Mouse (Mus musculus): ENCODE results near the gene Cebpg. TPM values are rescaled to one million over a fixed set of nuclear protein-coding genes. Genes with fewer than 3 reads are reported as not detected.
A peak's percentile ranks its signal among the peaks of the same experiment; 100 is the strongest.

Gene Cebpg
- polyA plus RNA-seq, 1 experiment from 2014 or later: 36.3 TPM

DNA sequence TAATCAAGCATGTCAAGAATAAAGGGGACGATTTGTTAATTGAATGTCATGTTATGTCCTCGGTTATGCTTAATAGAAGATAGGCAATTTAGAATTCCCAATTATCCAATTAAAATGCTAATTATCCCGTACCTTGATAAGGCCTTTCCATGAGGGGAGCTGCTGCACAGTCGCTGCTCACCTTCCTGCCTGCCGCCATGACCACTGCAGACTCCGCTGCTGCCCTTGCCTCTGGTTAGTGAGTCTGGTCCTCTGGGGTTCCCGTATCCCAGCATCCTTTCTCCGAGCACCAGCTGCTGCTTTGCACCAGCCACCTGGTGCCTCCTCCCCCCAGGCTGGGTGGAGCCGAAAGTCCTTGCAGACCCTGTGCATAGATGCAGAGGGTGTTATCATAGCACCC lies 43.1 kb downstream of the Cebpg start:
- 75% methylated on average over 9 of the region's 9 CpGs for WGBS
- no peaks in the 10 kb centered on the region for H3K4me1 ChIP-seq (ENCODE audit: control insufficient read depth, insufficient read depth, low read length)
- no peaks in the 10 kb centered on the region for H3K36me3 ChIP-seq (replicated peaks; ENCODE audit: control insufficient read depth, insufficient read depth, low read depth, low read length)
- H3K27me3 ChIP-seq (ENCODE audit: control insufficient read depth, insufficient read depth, low read length): no peaks in the 10 kb centered on the region
- H3K9ac ChIP-seq (replicated peaks; ENCODE audit: low read length): no peak overlapping the region
- no peaks in the 10 kb centered on the region for H3K9me3 ChIP-seq (replicated peaks; ENCODE audit: control insufficient read depth, low read length)
- no peak overlapping the region for H3K4me3 ChIP-seq (ENCODE audit: low read depth, low read length)
- H3K4me2 ChIP-seq (ENCODE audit: low read depth, low read length): no peak overlapping the region
- ATAC-seq (replicated peaks; ENCODE audit: insufficient number of reproducible peaks, low FRiP score, low TSS enrichment, low read depth) (no peak), DNase-seq (ENCODE audit: low spot score) (no peak)
- H3K27ac ChIP-seq (replicated peaks; ENCODE audit: low read depth, low read length): no peak overlapping the region

DNA sequence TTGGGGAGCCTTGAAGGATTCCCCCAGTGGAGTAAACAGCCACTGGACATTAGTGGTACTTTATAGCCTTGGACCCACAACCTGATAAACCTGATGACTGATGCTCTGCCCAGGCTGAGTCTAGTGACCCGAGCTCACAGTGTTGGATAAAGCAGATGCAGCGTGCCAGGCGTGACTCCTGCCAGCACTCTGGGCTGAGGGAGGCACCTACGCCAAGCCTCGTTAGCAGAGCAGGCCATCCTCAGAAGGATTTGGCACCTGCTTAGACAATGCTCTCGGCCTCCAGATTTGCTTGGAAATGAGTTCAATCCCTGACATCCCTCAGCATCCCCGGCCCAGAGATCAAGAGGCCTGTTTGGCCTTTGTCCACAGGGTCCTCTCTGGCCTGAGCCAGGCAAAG lies 49.7 kb downstream of the Cebpg start:
- no peaks in the 10 kb centered on the region; the same call in 1 of the 2 replicates for H3K36me3 ChIP-seq (replicated peaks; ENCODE audit: control insufficient read depth, insufficient read depth, low read depth, low read length)
- H3K4me2 ChIP-seq (ENCODE audit: low read depth, low read length): no peak overlapping the region
- H3K27me3 ChIP-seq (ENCODE audit: control insufficient read depth, insufficient read depth, low read length): no peaks in the 10 kb centered on the region
- no peak overlapping the region for H3K9ac ChIP-seq (replicated peaks; ENCODE audit: low read length)
- DNase-seq (ENCODE audit: low spot score) (no peak), ATAC-seq (replicated peaks; ENCODE audit: insufficient number of reproducible peaks, low FRiP score, low TSS enrichment, low read depth) (no peak)
- H3K27ac ChIP-seq (replicated peaks; ENCODE audit: low read depth, low read length): no peak overlapping the region
- H3K9me3 ChIP-seq (replicated peaks; ENCODE audit: control insufficient read depth, low read length): no peaks in the 10 kb centered on the region
- no peaks in the 10 kb centered on the region for H3K4me1 ChIP-seq (ENCODE audit: control insufficient read depth, insufficient read depth, low read length)
- WGBS: 85% methylated on average over 7 of the region's 7 CpGs
- H3K4me3 ChIP-seq (ENCODE audit: low read depth, low read length): no peak overlapping the region

DNA sequence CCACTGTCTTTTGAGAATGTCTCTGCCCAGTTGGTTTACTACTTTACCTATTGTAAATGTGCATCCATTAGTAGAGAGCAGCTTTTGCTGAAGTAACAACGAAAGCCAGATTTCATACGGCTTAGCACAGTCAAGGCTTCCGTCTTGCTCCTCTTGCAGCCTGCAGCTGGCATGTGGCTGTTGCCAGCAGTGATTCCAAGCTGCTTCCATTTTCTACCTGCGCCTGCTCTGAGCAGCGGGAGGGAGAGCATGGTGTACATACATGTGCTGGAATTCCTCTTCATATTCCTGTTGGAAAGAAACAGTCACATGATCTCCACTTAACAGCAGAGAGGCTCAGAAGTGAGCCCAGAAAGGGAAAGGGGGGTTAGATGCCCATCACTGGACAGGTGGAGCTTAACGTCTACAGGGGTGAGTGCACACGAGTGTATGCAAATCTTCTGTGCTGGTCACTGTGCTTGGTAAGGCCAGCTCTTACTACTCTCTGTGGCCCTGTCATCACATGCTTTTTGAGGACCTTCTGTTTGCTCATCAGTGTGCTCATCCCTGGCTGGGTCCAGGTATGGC lies 53.1 kb downstream of the Cebpg start:
- Histone ChIP-seq H3K4me2 (ENCODE audit: low read depth, low read length) (no peak overlapping the region), H3K36me3 (replicated peaks; ENCODE audit: control insufficient read depth, insufficient read depth, low read depth, low read length) (no peaks in the 10 kb centered on the region; the same call in 1 of the 2 replicates), H3K27me3 (ENCODE audit: control insufficient read depth, insufficient read depth, low read length) (no peaks in the 10 kb centered on the region), H3K27ac (replicated peaks; ENCODE audit: low read depth, low read length) (no peak overlapping the region), H3K4me1 (ENCODE audit: control insufficient read depth, insufficient read depth, low read length) (no peaks in the 10 kb centered on the region), H3K4me3 (ENCODE audit: low read depth, low read length) (no peak overlapping the region), H3K9me3 (replicated peaks; ENCODE audit: control insufficient read depth, low read length) (no peaks in the 10 kb centered on the region), H3K9ac (replicated peaks; ENCODE audit: low read length) (no peak overlapping the region; the same call in 1 of the 2 replicates)
- 83% methylated on average over 7 of the region's 7 CpGs for WGBS
- DNase-seq (ENCODE audit: low spot score): no peak
- no peak for ATAC-seq (replicated peaks; ENCODE audit: insufficient number of reproducible peaks, low FRiP score, low TSS enrichment, low read depth)

DNA sequence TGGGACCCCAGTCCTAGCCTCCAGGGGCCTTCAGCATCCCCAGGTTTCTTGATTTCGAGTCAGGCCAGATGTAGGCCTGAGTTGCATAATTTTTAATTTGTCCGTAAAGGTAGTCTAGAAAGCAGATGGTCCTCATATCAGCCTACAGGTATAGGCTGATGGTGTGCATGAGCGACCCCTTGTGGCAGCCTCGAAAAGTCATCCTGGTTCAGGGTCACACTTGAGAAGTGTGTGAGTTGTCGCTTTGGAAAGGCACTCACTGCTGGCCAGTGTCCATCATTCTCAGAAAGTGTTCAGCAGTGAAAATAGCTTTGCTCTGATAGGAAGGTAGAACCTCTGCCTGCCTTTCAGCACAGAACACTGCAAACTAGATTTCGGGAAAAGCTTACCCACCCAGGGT lies 55.5 kb downstream of the Cebpg start:
- no peaks in the 10 kb centered on the region for H3K9me3 ChIP-seq (replicated peaks; ENCODE audit: control insufficient read depth, low read length)
- no peaks in the 10 kb centered on the region; the same call in 1 of the 2 replicates for H3K36me3 ChIP-seq (replicated peaks; ENCODE audit: control insufficient read depth, insufficient read depth, low read depth, low read length)
- no peak overlapping the region for H3K4me3 ChIP-seq (ENCODE audit: low read depth, low read length)
- H3K9ac ChIP-seq (replicated peaks; ENCODE audit: low read length): no peak overlapping the region
- ATAC-seq (replicated peaks; ENCODE audit: insufficient number of reproducible peaks, low FRiP score, low TSS enrichment, low read depth) (no peak), DNase-seq (ENCODE audit: low spot score) (peak; percentile 70)
- H3K27ac ChIP-seq (replicated peaks; ENCODE audit: low read depth, low read length): no peak overlapping the region
- H3K4me1 ChIP-seq (ENCODE audit: control insufficient read depth, insufficient read depth, low read length): peaks cover 2% of the 10 kb centered on the region; the same call in 1 of the 2 replicates
- no peaks in the 10 kb centered on the region for H3K27me3 ChIP-seq (ENCODE audit: control insufficient read depth, insufficient read depth, low read length)
- no peak overlapping the region for H3K4me2 ChIP-seq (ENCODE audit: low read depth, low read length)
- 41% methylated on average over 6 of the region's 6 CpGs for WGBS

Small RNAs within 50 kb of the gene (microRNA-seq; reads per million reads assigned to microRNA genes)
- not detected for gene Gm25033 (ENCODE audit: borderline number of aligned reads)

Other genes starting within 250 kb of the Cebpg start
- 7.6 and 8.9 TPM in 2 replicates for gene Chst8, start 243.9 kb downstream of the Cebpg start, polyA plus RNA-seq (2014; fragmentation: Nextera tagmentation; extraction: Ambion mirVana)
- 68.4 and 69.6 TPM in 2 replicates for gene Pepd, start 144.2 kb downstream of the Cebpg start, polyA plus RNA-seq (2014; fragmentation: Nextera tagmentation; extraction: Ambion mirVana)
- 0.79 and 0.90 TPM in 2 replicates for gene Cebpa, start 62.7 kb upstream of the Cebpg start, polyA plus RNA-seq (2014; fragmentation: Nextera tagmentation; extraction: Ambion mirVana)
- gene Slc7a10, start 129.8 kb upstream of the Cebpg start, polyA plus RNA-seq (2014; fragmentation: Nextera tagmentation; extraction: Ambion mirVana): 0.24 and 0.78 TPM in 2 replicates
- 8.8 and 9.0 TPM in 2 replicates for gene Lrp3, start 158.9 kb upstream of the Cebpg start, polyA plus RNA-seq (2014; fragmentation: Nextera tagmentation; extraction: Ambion mirVana)

All from embryonic facial prominence, embryonic 11.5 days (tissue).